Mouse (Mus musculus) hindbrain, embryonic 13.5 days (tissue): ENCODE measurements around the gene Abcc2. TPM values are rescaled to one million over a fixed set of nuclear protein-coding genes. Genes with fewer than 3 reads are reported as not detected.

Experiments
- ATAC-seq: fragments of 200-750 bp; cut with Nextera tagmentation; 2 replicates; pipeline ENCODE4 v1.8.0; 2017; ENCODE audit warnings: moderate TSS enrichment; ENCODE audit not compliant: low FRiP score
- H3K27ac ChIP-seq: fragments of 300-500 bp; sonication (generic); 2 replicates; pipeline ENCODE4 v1.5.1; 2015; ENCODE audit warnings: inconsistent platforms, mild to moderate bottlenecking, moderate library complexity
- H3K27me3 ChIP-seq: fragments of 300-500 bp; sonication (generic); 2 replicates; pipeline ENCODE4 v1.6.1; 2015; ENCODE audit warnings: mild to moderate bottlenecking, inconsistent platforms
- H3K36me3 ChIP-seq: fragments of 300-500 bp; sonication (generic); 2 replicates; pipeline ENCODE4 v1.6.1; 2015; ENCODE audit warnings: mild to moderate bottlenecking, inconsistent platforms
- H3K4me1 ChIP-seq: fragments of 300-500 bp; sonication (generic); replicated peaks from 2 replicates; pipeline ENCODE4 v1.6.1; 2015; ENCODE audit warnings: inconsistent platforms
- H3K4me2 ChIP-seq: fragments of 300-500 bp; sonication (generic); 2 replicates; pipeline ENCODE4 v1.6.1; 2015; ENCODE audit warnings: inconsistent platforms, mild to moderate bottlenecking, moderate library complexity
- H3K4me3 ChIP-seq: fragments of 300-500 bp; sonication (generic); 2 replicates; pipeline ENCODE4 v1.5.1; 2015; ENCODE audit warnings: mild to moderate bottlenecking, inconsistent platforms
- H3K9ac ChIP-seq: fragments of 300-500 bp; sonication (generic); 2 replicates; pipeline ENCODE4 v1.6.1; 2015; ENCODE audit warnings: mild to moderate bottlenecking, inconsistent platforms
- H3K9me3 ChIP-seq: fragments of 300-500 bp; sonication (generic); 2 replicates; pipeline ENCODE4 v1.6.1; 2016; ENCODE audit warnings: inconsistent platforms
- WGBS: fragments of 180-500 bp; shearing (Covaris S2); methylation state at CpG from one replicate; pipeline ENCODE4 v1.1.7; 2015; 5-methylcytosine and 5-hydroxymethylcytosine counted together
- polyA plus RNA-seq: library from polyadenylated mRNA; unstranded; fragments of >200 nt; fragmentation: Nextera tagmentation; extraction: Ambion mirVana; gene quantifications from 2 replicates; pipeline ENCODE4 v1.2.1, GENCODE M21; 2015

Abcc2 gene
- polyA plus RNA-seq, 1 experiment from 2014 or later, result 0.19 TPM

- Histone ChIP-seq H3K4me3 (no peak overlapping the region), H3K9ac (no peak overlapping the region), H3K4me1 (no peaks in the 10 kb centered on the region), H3K27ac (no peak overlapping the region), H3K36me3 (no peaks in the 10 kb centered on the region), H3K9me3 (no peaks in the 10 kb centered on the region), H3K4me2 (no peak overlapping the region), H3K27me3 (no peaks in the 10 kb centered on the region)
- no peak for ATAC-seq
- WGBS, result 72% methylated on average over 2 of the region's 2 CpGs
These were observed 19.6 kb upstream of the Abcc2 start for GRCm38 (mm10) chr19:43762410-43762809.

- Histone ChIP-seq H3K27me3 (no peaks in the 10 kb centered on the region), H3K27ac (no peak overlapping the region), H3K4me1 (no peaks in the 10 kb centered on the region), H3K9me3 (no peaks in the 10 kb centered on the region), H3K4me2 (no peak overlapping the region), H3K36me3 (peaks cover 6% of the 10 kb centered on the region; the same call in 1 of the 2 replicates), H3K9ac (no peak overlapping the region), H3K4me3 (no peak overlapping the region)
- ATAC-seq, result no peak
- 92% methylated on average over 5 of the region's 5 CpGs for WGBS
These were observed 15.5 kb upstream of the Abcc2 start for GRCm38 (mm10) chr19:43766451-43766850.

- WGBS, result 48% methylated on average over 9 of the region's 9 CpGs
- no peak overlapping the region for H3K4me2 ChIP-seq
- ATAC-seq, result no peak
These were observed 14.3 kb upstream of the Abcc2 start for GRCm38 (mm10) chr19:43767549-43768322.

GRCm38 (mm10) chr19:43769366-43769960 is 12.5 kb upstream of the Abcc2 start:
- Histone ChIP-seq H3K4me1 (no peaks in the 10 kb centered on the region), H3K36me3 (peaks cover 6% of the 10 kb centered on the region; the same call in 1 of the 2 replicates), H3K4me2 (no peak overlapping the region), H3K9ac (no peak overlapping the region), H3K9me3 (no peaks in the 10 kb centered on the region), H3K27me3 (no peaks in the 10 kb centered on the region), H3K4me3 (no peak overlapping the region), H3K27ac (no peak overlapping the region)
- ATAC-seq, result no peak
- 89% methylated on average over 5 of the region's 5 CpGs for WGBS

More at GRCm38 (mm10) chr19:43767549-43768322, 14.3 kb upstream of the Abcc2 start:
- Histone ChIP-seq H3K27ac (no peak overlapping the region), H3K36me3 (peaks cover 6% of the 10 kb centered on the region; the same call in 1 of the 2 replicates), H3K4me1 (no peaks in the 10 kb centered on the region), H3K4me3 (no peak overlapping the region), H3K9ac (no peak overlapping the region), H3K27me3 (no peaks in the 10 kb centered on the region), H3K9me3 (no peaks in the 10 kb centered on the region)

- Histone ChIP-seq H3K4me3 (no peak overlapping the region), H3K36me3 (peaks cover 6% of the 10 kb centered on the region; the same call in 1 of the 2 replicates), H3K9me3 (no peaks in the 10 kb centered on the region), H3K4me2 (no peak overlapping the region), H3K27ac (no peak overlapping the region), H3K27me3 (no peaks in the 10 kb centered on the region), H3K4me1 (no peaks in the 10 kb centered on the region), H3K9ac (no peak overlapping the region)
- ATAC-seq, result no peak
- 93% methylated on average over 4 of the region's 4 CpGs for WGBS
These were observed 11.4 kb upstream of the Abcc2 start for GRCm38 (mm10) chr19:43770584-43770983.

- H3K27ac ChIP-seq, result no peak overlapping the region
- H3K4me3 ChIP-seq, result no peak overlapping the region
- H3K4me1 ChIP-seq, result no peaks in the 10 kb centered on the region
- no peak overlapping the region for H3K4me2 ChIP-seq
- peaks cover 6% of the 10 kb centered on the region; the same call in 1 of the 2 replicates for H3K36me3 ChIP-seq
- no peaks in the 10 kb centered on the region for H3K27me3 ChIP-seq
- WGBS, result 92% methylated on average over 5 of the region's 5 CpGs
- no peak overlapping the region for H3K9ac ChIP-seq
- H3K9me3 ChIP-seq, result no peaks in the 10 kb centered on the region
- ATAC-seq, result no peak
These were observed 10.5 kb upstream of the Abcc2 start for GRCm38 (mm10) chr19:43771499-43771969.

- no peaks in the 10 kb centered on the region for H3K27me3 ChIP-seq
- no peaks in the 10 kb centered on the region for H3K9me3 ChIP-seq
- no peaks in the 10 kb centered on the region for H3K4me1 ChIP-seq
- H3K4me3 ChIP-seq, result no peak overlapping the region
- 52% methylated on average over 6 of the region's 6 CpGs for WGBS
- no peak overlapping the region for H3K27ac ChIP-seq
- H3K36me3 ChIP-seq, result peaks cover 6% of the 10 kb centered on the region; the same call in 1 of the 2 replicates
- H3K9ac ChIP-seq, result no peak overlapping the region
- ATAC-seq, result no peak
- H3K4me2 ChIP-seq, result no peak overlapping the region
These were observed 9.7 kb upstream of the Abcc2 start for GRCm38 (mm10) chr19:43772311-43772710.

GRCm38 (mm10) chr19:43775433-43775832 is 6.6 kb upstream of the Abcc2 start:
- H3K4me3 ChIP-seq, result no peak overlapping the region
- H3K36me3 ChIP-seq, result no peaks in the 10 kb centered on the region
- H3K9ac ChIP-seq, result no peak overlapping the region
- H3K27ac ChIP-seq, result no peak overlapping the region
- H3K4me2 ChIP-seq, result no peak overlapping the region
- H3K27me3 ChIP-seq, result no peaks in the 10 kb centered on the region
- no peaks in the 10 kb centered on the region for H3K4me1 ChIP-seq
- WGBS, result 72% methylated on average over 10 of the region's 10 CpGs
- no peak for ATAC-seq
- H3K9me3 ChIP-seq, result no peaks in the 10 kb centered on the region

GRCm38 (mm10) chr19:43776561-43776960 is 5.4 kb upstream of the Abcc2 start:
- Histone ChIP-seq H3K4me2 (no peak overlapping the region), H3K9me3 (no peaks in the 10 kb centered on the region), H3K9ac (no peak overlapping the region), H3K27me3 (no peaks in the 10 kb centered on the region), H3K36me3 (no peaks in the 10 kb centered on the region), H3K4me1 (no peaks in the 10 kb centered on the region), H3K27ac (no peak overlapping the region), H3K4me3 (no peak overlapping the region)
- no peak for ATAC-seq
- 81% methylated on average over 4 of the region's 4 CpGs for WGBS

- H3K4me1 ChIP-seq, result no peaks in the 10 kb centered on the region
- no peak overlapping the region for H3K27ac ChIP-seq
- H3K4me2 ChIP-seq, result no peak overlapping the region
- H3K9me3 ChIP-seq, result no peaks in the 10 kb centered on the region
- no peaks in the 10 kb centered on the region for H3K27me3 ChIP-seq
- H3K9ac ChIP-seq, result no peak overlapping the region
- no peak for ATAC-seq
- no peaks in the 10 kb centered on the region for H3K36me3 ChIP-seq
- 84% methylated on average over 2 of the region's 2 CpGs for WGBS
- H3K4me3 ChIP-seq, result no peak overlapping the region
These were observed 4.7 kb upstream of the Abcc2 start for GRCm38 (mm10) chr19:43777308-43777707.

- Histone ChIP-seq H3K9ac (no peak overlapping the region), H3K36me3 (no peaks in the 10 kb centered on the region), H3K27me3 (no peaks in the 10 kb centered on the region), H3K9me3 (no peaks in the 10 kb centered on the region), H3K27ac (no peak overlapping the region), H3K4me3 (no peak overlapping the region), H3K4me1 (no peaks in the 10 kb centered on the region), H3K4me2 (no peak overlapping the region)
- WGBS, result 90% methylated on average over 5 of the region's 5 CpGs
- no peak for ATAC-seq
These were observed 1.6 kb upstream of the Abcc2 start for GRCm38 (mm10) chr19:43780391-43780790.

GRCm38 (mm10) chr19:43784761-43785160 is 2.8 kb downstream of the Abcc2 start:
- H3K27ac ChIP-seq, result no peak overlapping the region
- no peak overlapping the region for H3K9ac ChIP-seq
- no peaks in the 10 kb centered on the region for H3K36me3 ChIP-seq
- H3K9me3 ChIP-seq, result no peaks in the 10 kb centered on the region
- WGBS, result 85% methylated on average over 8 of the region's 8 CpGs
- H3K4me3 ChIP-seq, result no peak overlapping the region
- no peak for ATAC-seq
- no peaks in the 10 kb centered on the region for H3K4me1 ChIP-seq
- no peaks in the 10 kb centered on the region for H3K27me3 ChIP-seq
- H3K4me2 ChIP-seq, result no peak overlapping the region
